Mouse (Mus musculus) C2C12 (cell line): ENCODE measurements at regions not wholly inside any gene's neighbourhood (a gene's known extent, or its start where the extent isn't known, plus 50 kb on each side); places are given as distances from the start of the nearest gene placed in this dataset.

ENCODE experiments used
- H3K27me3 ChIP-seq: one replicate; pipeline ENCODE4 v1.6.1; 2011; ENCODE audit not compliant: control insufficient read depth, insufficient read depth, insufficient read length
- H3K36me3 ChIP-seq: one replicate; pipeline ENCODE4 v1.6.1; 2011; ENCODE audit not compliant: control insufficient read depth, insufficient read depth
- H3K4me3 ChIP-seq: one replicate; pipeline ENCODE4 v1.5.1; 2011; ENCODE audit warnings: mild to moderate bottlenecking, control low read depth; ENCODE audit not compliant: poor library complexity, insufficient read depth, severe bottlenecking
- H3K79me2 ChIP-seq: one replicate; pipeline ENCODE4 v1.6.1; 2011; ENCODE audit not compliant: control insufficient read depth, insufficient read depth
- H3K79me3 ChIP-seq: one replicate; pipeline ENCODE4 v1.6.1; 2011; ENCODE audit warnings: low read depth, control low read depth
- H3ac ChIP-seq: one replicate; pipeline ENCODE3; 2011; ENCODE audit warnings: low read depth; ENCODE audit not compliant: control insufficient read depth, insufficient read length
- CEBPB ChIP-seq: IDR thresholded peaks from one replicate; pipeline ENCODE4 v1.6.1; 2011; ENCODE audit warnings: low read depth, mild to moderate bottlenecking, control low read depth, moderate library complexity
- CTCF ChIP-seq: IDR thresholded peaks from one replicate; pipeline ENCODE4 v1.5.1; 2011; ENCODE audit not compliant: control insufficient read depth, insufficient read depth, insufficient read length
- FOSL1 ChIP-seq: IDR thresholded peaks from one replicate; pipeline ENCODE4 v1.8.0; 2011; ENCODE audit warnings: mild to moderate bottlenecking, low read length; ENCODE audit not compliant: poor library complexity, insufficient read depth, severe bottlenecking
- MAX ChIP-seq: IDR thresholded peaks from one replicate; pipeline ENCODE4 v1.6.1; 2011; ENCODE audit warnings: mild to moderate bottlenecking, control low read depth
- MYOD1 ChIP-seq: IDR thresholded peaks from one replicate; pipeline ENCODE4 v1.6.1; 2011; ENCODE audit warnings: low read depth; ENCODE audit not compliant: control insufficient read depth, insufficient read length
- MYOG ChIP-seq: IDR thresholded peaks from one replicate; pipeline ENCODE4 v1.6.1; 2011; ENCODE audit not compliant: control insufficient read depth, insufficient read length; ENCODE audit errors: extremely low read depth
- USF1 ChIP-seq: IDR thresholded peaks from one replicate; pipeline ENCODE4 v1.6.1; 2011; ENCODE audit warnings: low read depth, mild to moderate bottlenecking, control low read depth, moderate library complexity

DNA sequence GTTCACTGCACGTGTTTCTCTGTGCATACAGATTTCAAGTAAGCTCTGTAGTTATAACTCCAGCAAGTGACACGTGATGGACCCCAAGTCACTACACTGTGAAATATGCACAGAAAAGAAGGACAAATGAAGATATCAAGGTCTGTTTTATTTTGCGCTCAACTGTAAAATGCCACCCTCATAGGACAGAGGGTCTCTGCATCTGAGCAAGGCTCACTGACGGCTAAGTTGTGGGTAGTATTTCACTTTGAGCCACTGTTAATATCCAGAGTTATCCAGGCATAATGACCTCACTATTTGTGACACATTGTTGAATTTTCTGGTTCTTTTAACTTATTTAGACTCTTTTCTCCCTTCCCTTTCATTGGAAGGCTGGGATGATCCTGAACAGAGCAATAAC, 210.4 kb upstream of the Dnajc24 start:
- H3K4me3 ChIP-seq: no peak overlapping the region
- H3K27me3 ChIP-seq: no peaks in the 10 kb centered on the region
- H3K79me2 ChIP-seq: no peaks in the 10 kb centered on the region
- H3K79me3 ChIP-seq: no peaks in the 10 kb centered on the region
- H3ac ChIP-seq: no peak overlapping the region
- TF ChIP-seq FOSL1 (no peak), MYOD1 (no peak), CTCF (no peak), CEBPB (no peak), MYOG (no peak), USF1 (no peak), MAX (no peak)
- H3K36me3 ChIP-seq: no peaks in the 10 kb centered on the region

DNA sequence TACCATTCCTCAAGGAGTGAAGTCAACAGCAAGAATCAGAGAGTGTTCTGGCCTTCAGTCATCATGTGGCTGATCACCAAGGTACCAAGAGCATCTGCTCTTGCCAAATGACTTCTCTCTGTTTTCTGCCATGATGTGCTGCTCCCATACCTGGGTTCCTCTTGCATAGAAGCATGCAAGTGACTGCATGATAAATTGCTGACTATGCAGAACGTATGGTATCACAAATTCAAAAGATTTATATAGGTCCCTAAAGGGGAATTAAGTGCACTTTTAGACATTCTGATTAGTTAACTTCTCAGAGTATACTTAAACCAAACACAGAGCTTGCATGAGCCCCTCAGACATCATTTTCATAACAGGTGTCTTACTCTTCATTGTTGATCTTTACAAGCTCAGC, 207.4 kb upstream of the Dnajc24 start:
- no peaks in the 10 kb centered on the region for H3K79me3 ChIP-seq
- no peak overlapping the region for H3K4me3 ChIP-seq

DNA sequence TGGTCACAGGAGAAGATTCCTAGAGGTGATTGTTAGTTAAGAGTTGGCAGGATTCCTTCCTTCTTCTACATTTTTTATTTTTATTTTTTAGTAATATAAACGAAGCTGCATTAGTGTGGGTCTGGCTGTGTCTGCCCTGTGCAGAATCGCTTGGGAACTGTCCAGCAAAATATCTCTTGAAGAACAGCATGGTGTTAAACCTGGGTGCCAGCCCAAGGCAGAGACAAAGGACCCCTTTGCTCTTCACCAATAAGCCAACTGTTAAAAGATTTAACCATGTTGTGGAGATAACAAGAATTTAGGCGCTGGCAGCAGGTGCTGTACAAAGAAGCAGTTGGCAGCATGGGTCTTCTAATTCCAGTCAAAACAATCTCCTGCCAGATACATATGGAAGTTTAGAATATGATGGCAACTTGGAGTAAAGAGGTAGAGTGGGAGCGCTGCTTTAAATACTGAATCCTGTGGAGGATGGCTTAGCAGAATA, 205.5 kb upstream of the Dnajc24 start:
- Histone ChIP-seq H3K79me2 (no peaks in the 10 kb centered on the region), H3K27me3 (no peaks in the 10 kb centered on the region), H3K36me3 (no peaks in the 10 kb centered on the region), H3K79me3 (no peaks in the 10 kb centered on the region), H3K4me3 (no peak overlapping the region), H3ac (no peak overlapping the region)
- TF ChIP-seq MAX (no peak), CEBPB (no peak)

More for the DNA sequence above, 207.4 kb upstream of the Dnajc24 start:
- H3K27me3 ChIP-seq: no peaks in the 10 kb centered on the region
- no peaks in the 10 kb centered on the region for H3K36me3 ChIP-seq
- TF ChIP-seq MYOD1: no peak
- TF ChIP-seq MYOG: no peak
- no peak for TF ChIP-seq USF1
- TF ChIP-seq FOSL1: no peak
- no peak for TF ChIP-seq MAX
- TF ChIP-seq CEBPB: no peak
- no peak for TF ChIP-seq CTCF
- no peaks in the 10 kb centered on the region for H3K79me2 ChIP-seq
- no peak overlapping the region for H3ac ChIP-seq

DNA sequence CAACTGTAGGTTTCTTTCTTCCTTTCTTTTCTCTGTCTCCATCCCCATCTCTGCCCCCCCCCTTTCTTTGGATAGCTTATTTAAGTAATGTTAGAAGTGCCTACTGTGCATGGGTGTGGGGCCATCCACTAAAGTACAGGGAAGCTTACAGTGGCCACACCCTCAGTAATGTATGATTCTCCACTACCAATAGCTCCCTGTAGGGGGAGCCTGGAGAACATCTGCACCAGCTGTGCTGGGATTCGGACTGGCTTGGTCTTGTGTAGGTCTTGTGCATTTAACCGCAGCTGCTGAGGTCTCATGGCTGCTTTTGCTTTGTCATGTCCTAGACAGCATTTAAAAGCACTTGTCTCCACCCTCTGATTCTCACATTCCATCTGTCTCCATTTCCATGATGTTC, 196.8 kb upstream of the Dnajc24 start:
- TF ChIP-seq MYOG: no peak
- no peak for TF ChIP-seq CTCF
- TF ChIP-seq CEBPB: no peak
- TF ChIP-seq FOSL1: no peak
- TF ChIP-seq MAX: no peak
- TF ChIP-seq USF1: no peak
- no peak for TF ChIP-seq MYOD1

DNA sequence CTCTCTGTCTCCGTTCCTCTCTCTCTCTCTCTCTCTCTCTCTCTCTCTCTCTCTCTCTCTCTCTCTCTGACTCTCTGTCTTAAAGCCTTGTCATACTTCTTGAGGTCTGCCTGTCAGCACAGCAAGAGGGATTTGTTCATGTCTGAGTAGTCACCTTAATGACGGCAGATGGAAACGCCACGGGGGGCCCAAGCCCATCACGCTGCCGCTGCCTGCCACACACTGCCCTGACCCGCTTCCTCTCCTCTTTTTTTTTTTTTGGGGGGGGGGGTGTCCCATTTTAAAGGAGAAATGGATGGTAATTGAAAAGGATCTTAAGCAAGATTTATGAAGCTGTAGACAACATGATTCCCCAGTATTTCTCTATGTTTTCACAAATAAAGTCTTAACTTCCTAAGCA, 191.8 kb upstream of the Dnajc24 start:
- Histone ChIP-seq H3ac (no peak overlapping the region), H3K79me3 (no peaks in the 10 kb centered on the region), H3K4me3 (no peak overlapping the region), H3K79me2 (no peaks in the 10 kb centered on the region), H3K36me3 (no peaks in the 10 kb centered on the region), H3K27me3 (peaks cover 3% of the 10 kb centered on the region)
- TF ChIP-seq MYOD1 (no peak), CTCF (no peak), FOSL1 (no peak), MYOG (no peak), CEBPB (no peak), MAX (no peak), USF1 (no peak)

More for the DNA sequence above, 196.8 kb upstream of the Dnajc24 start:
- Histone ChIP-seq H3K79me2 (no peaks in the 10 kb centered on the region), H3K27me3 (peaks cover 3% of the 10 kb centered on the region), H3K36me3 (no peaks in the 10 kb centered on the region), H3K79me3 (no peaks in the 10 kb centered on the region), H3ac (no peak overlapping the region), H3K4me3 (no peak overlapping the region)

DNA sequence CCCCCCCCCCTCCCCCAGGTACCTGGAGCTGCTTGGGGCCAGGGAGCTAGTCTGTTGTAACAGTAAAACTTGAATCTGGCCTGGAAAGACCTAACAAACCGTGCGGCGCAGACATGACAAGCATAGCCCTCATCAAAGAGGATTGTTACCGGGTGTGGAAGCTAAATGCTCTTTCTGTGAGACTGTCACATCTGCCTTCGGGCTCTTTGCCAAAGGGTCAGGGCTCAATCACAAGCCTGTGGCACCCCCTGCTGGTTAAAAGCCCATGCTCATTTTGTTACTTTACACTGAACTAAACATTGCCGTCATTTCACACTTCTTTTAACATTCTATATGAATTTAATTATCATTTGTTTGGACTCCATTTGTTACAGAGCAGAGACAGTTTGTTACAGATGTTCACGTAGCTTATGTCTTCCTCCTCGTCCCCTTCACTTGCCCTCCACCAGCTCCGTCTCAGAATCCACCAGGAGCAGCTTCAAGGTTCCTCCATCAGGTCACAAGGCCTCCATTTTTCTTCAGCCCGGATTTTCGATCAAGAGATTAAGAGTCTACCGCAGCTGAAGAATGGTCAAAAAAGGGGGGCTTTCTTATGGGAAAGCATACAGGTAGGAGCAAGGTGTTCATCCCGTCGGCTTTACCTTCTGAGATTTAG, 191.1 kb upstream of the Dnajc24 start:
- TF ChIP-seq USF1: no peak
- Histone ChIP-seq H3K36me3 (no peaks in the 10 kb centered on the region), H3K79me2 (no peaks in the 10 kb centered on the region), H3K79me3 (no peaks in the 10 kb centered on the region), H3K4me3 (no peak overlapping the region), H3K27me3 (peaks cover 3% of the 10 kb centered on the region), H3ac (no peak overlapping the region)
